Mouse (Mus musculus): ENCODE measurements around the gene Tut1.

GRCm38 (mm10) chr19:8999223-8999622, 45.6 kb downstream of the Tut1 start:
- TF ChIP-seq E2F4 (IDR thresholded peaks at IDR 0.05; ENCODE audit: insufficient read depth) = no peak
- no peak for TF ChIP-seq POLR2A (IDR thresholded peaks at IDR 0.05; ENCODE audit: insufficient read length, low read depth)
- no peak for TF ChIP-seq TCF12 (IDR thresholded peaks at IDR 0.05; ENCODE audit: insufficient read depth, poor library complexity, severe bottlenecking)
- no peak for TF ChIP-seq SRF (IDR thresholded peaks at IDR 0.05; ENCODE audit: control insufficient read depth, insufficient read length, low read depth)
